Mouse (Mus musculus): ENCODE measurements around the gene Ska3.

- TF ChIP-seq HCFC1 (IDR thresholded peaks at IDR 0.05; ENCODE audit: borderline replicate concordance, insufficient read depth, low read length): peak; percentile 55; the same call in 1 of the 2 replicates
- TF ChIP-seq CHD2 (IDR thresholded peaks at IDR 0.05; ENCODE audit: low read depth, low read length): peak; percentile 94
- TF ChIP-seq ZNF384 (IDR thresholded peaks at IDR 0.05; ENCODE audit: low read depth, low read length): no peak
- TF ChIP-seq MAFK (IDR thresholded peaks at IDR 0.05; ENCODE audit: insufficient read depth, low read depth, low read length): no peak
Measured at GRCm38 (mm10) chr14:57797991-57798931, 27.7 kb downstream of the Ska3 start, which contains the start of gene Sap18.

Measured in ES-E14 (cell line).